Mouse (Mus musculus) frontal cortex, adult (tissue): ENCODE results near the gene Ffar1.
"Not testable (repeated sequence)": the region's sequence is repeated elsewhere in the genome, so short reads cannot be mapped to it uniquely, and the experiment has no call there.

Experiments used
- ATAC-seq: cut with Nextera tagmentation; 2 replicates; pipeline ENCODE4 v1.9.2; 2017; ENCODE audit warnings: mild to moderate bottlenecking, moderate library complexity, mixed read lengths; ENCODE audit not compliant: low TSS enrichment

The Ffar1 gene

GRCm38 (mm10) chr7:30847934-30848333 lies 13.4 kb downstream of the Ffar1 start:
- ATAC-seq: no peak

- no peak for ATAC-seq
Observed at GRCm38 (mm10) chr7:30847386-30847785, 14.0 kb downstream of the Ffar1 start.

GRCm38 (mm10) chr7:30846505-30847053 lies 14.8 kb downstream of the Ffar1 start:
- ATAC-seq: no peak

- ATAC-seq: no peak
Observed at GRCm38 (mm10) chr7:30844676-30845297, 16.6 kb downstream of the Ffar1 start.

- ATAC-seq: no peak
Observed at GRCm38 (mm10) chr7:30842092-30842491, 19.3 kb downstream of the Ffar1 start.

GRCm38 (mm10) chr7:30841379-30841778 lies 20.0 kb downstream of the Ffar1 start:
- no peak for ATAC-seq

GRCm38 (mm10) chr7:30840306-30840705 lies 21.1 kb downstream of the Ffar1 start:
- no peak for ATAC-seq

- ATAC-seq: no peak
Observed at GRCm38 (mm10) chr7:30837277-30837676, 24.1 kb downstream of the Ffar1 start.

- ATAC-seq: not testable (repeated sequence)
Observed at GRCm38 (mm10) chr7:30832684-30833083, 28.7 kb downstream of the Ffar1 start.

- no peak for ATAC-seq
Observed at GRCm38 (mm10) chr7:30832261-30832660, 29.1 kb downstream of the Ffar1 start.

- ATAC-seq: no peak
Observed at GRCm38 (mm10) chr7:30829428-30829827, 31.9 kb downstream of the Ffar1 start.

GRCm38 (mm10) chr7:30828871-30829270 lies 32.5 kb downstream of the Ffar1 start:
- not testable (repeated sequence) for ATAC-seq

- ATAC-seq: no peak
Observed at GRCm38 (mm10) chr7:30826660-30827059, 34.7 kb downstream of the Ffar1 start.

- ATAC-seq: no peak
Observed at GRCm38 (mm10) chr7:30824306-30824705, 37.1 kb downstream of the Ffar1 start.

GRCm38 (mm10) chr7:30823675-30824074 lies 37.7 kb downstream of the Ffar1 start, which contains the start of gene Ffar2:
Gene Ffar2, minus strand, starts transcription at chr7:30823775.
- ATAC-seq: no peak

GRCm38 (mm10) chr7:30821532-30821931 lies 39.8 kb downstream of the Ffar1 start:
- no peak for ATAC-seq

- ATAC-seq: no peak
Observed at GRCm38 (mm10) chr7:30820854-30821445, 40.4 kb downstream of the Ffar1 start.

GRCm38 (mm10) chr7:30820131-30820530 lies 41.2 kb downstream of the Ffar1 start:
- ATAC-seq: no peak

- no peak for ATAC-seq
Observed at GRCm38 (mm10) chr7:30812291-30812807, 49.0 kb downstream of the Ffar1 start.

GRCm38 (mm10) chr7:30811757-30812290 lies 49.5 kb downstream of the Ffar1 start:
- ATAC-seq: no peak

GRCm38 (mm10) chr7:30810319-30810718 lies 51.0 kb downstream of the Ffar1 start:
- ATAC-seq: no peak
